Mouse (Mus musculus) pancreas, adult 10 weeks (tissue): ENCODE measurements around the gene Olfr951. TPM values are rescaled to one million over a fixed set of nuclear protein-coding genes. Genes with fewer than 3 reads are reported as not detected.

Experiments used
- polyA plus RNA-seq: library from polyadenylated mRNA; stranded (reverse); fragments of 350-450 nt; fragmentation: Illumina TruSeq; extraction: RNeasy Lipid Tissue Mini Kit (QIAGEN cat#74804); gene quantifications from one replicate; pipeline ENCODE4 v1.2.3, GENCODE M21; 2015; ENCODE audit warnings: low read depth, low replicate concordance; ENCODE audit not compliant: insufficient read depth

Gene Olfr951
- polyA plus RNA-seq, result not detected

GRCm38 (mm10) chr9:39387110-39387509 lies at the start of gene Olfr951:
Olfr951 (plus strand) TSS chr9:39387410.

DNA sequence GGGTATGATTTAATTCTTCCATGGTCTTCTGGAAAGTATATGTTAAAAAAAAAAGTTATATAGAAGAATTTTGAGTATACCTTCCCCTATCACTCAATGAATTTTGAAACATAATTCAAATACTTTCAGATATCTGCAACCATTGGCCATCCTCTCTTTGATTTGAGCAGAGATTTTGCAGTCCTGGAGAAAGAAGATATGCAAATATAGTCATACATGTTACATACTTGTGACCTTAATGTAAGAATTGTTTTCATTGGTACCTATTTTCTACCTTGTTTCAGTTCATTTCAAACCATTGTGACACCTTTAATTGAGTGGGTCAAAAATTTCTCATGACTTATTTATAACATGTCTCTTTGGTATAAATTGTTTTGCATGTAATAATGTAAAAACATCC lies 39.8 kb downstream of the Olfr951 start, which contains the start of gene Olfr952:
Olfr952 (minus strand) TSS at position 101 of the 400 bp plus-strand sequence.

Other genes with a start within 250 kb of the Olfr951 start
- gene Olfr943, start 221.1 kb upstream of the Olfr951 start, polyA plus RNA-seq, result not detected
- not detected for gene Olfr944, start 185.5 kb upstream of the Olfr951 start, polyA plus RNA-seq
- gene Olfr1537, start 137.4 kb upstream of the Olfr951 start, polyA plus RNA-seq, result not detected
- not detected for gene Olfr945, start 110.6 kb upstream of the Olfr951 start, polyA plus RNA-seq
- gene Olfr948, start 61.4 kb upstream of the Olfr951 start, polyA plus RNA-seq, result not detected
- not detected for gene Olfr952, start 39.7 kb downstream of the Olfr951 start, polyA plus RNA-seq
- gene Olfr954, start 69.3 kb downstream of the Olfr951 start, polyA plus RNA-seq, result not detected
- gene Olfr955, start 84.5 kb downstream of the Olfr951 start, polyA plus RNA-seq, result not detected
- gene Olfr44, start 106.6 kb downstream of the Olfr951 start, polyA plus RNA-seq, result not detected
- gene Olfr957, start 128.4 kb downstream of the Olfr951 start, polyA plus RNA-seq, result not detected
- gene Olfr958, start 166.6 kb downstream of the Olfr951 start, polyA plus RNA-seq, result not detected
- not detected for gene Olfr959, start 188.2 kb downstream of the Olfr951 start, polyA plus RNA-seq
- 2.0 TPM for gene AW551984, start 217.0 kb downstream of the Olfr951 start, polyA plus RNA-seq
- not detected for gene Olfr148, start 223.2 kb downstream of the Olfr951 start, polyA plus RNA-seq
- not detected for gene Olfr960, start 234.0 kb downstream of the Olfr951 start, polyA plus RNA-seq